Mouse (Mus musculus) intestine, embryonic 16.5 days (tissue): ENCODE data around the gene Sh3bp5. TPM values are rescaled to one million over a fixed set of nuclear protein-coding genes. Genes with fewer than 3 reads are reported as not detected.

Experiments used
- ATAC-seq: fragments of 200-750 bp; cut with Nextera tagmentation; 2 replicates; pipeline ENCODE4 v1.8.0; 2017; ENCODE audit warnings: moderate TSS enrichment, moderate library complexity
- H3K27ac ChIP-seq: fragments of 300-500 bp; sonication (generic); 2 replicates; pipeline ENCODE4 v1.5.1; 2014; ENCODE audit warnings: mild to moderate bottlenecking, low read length
- H3K27me3 ChIP-seq: fragments of 300-500 bp; sonication (generic); replicated peaks from 2 replicates; pipeline ENCODE4 v1.6.1; 2014; ENCODE audit warnings: low read length, control low read depth, mixed read lengths; ENCODE audit not compliant: control insufficient read depth, insufficient read depth
- H3K36me3 ChIP-seq: fragments of 300-500 bp; sonication (generic); 2 replicates; pipeline ENCODE4 v1.6.1; 2014; ENCODE audit warnings: low read length, control low read depth; ENCODE audit not compliant: control insufficient read depth, insufficient read depth
- H3K4me1 ChIP-seq: fragments of 300-500 bp; sonication (generic); 2 replicates; pipeline ENCODE4 v1.6.1; 2014; ENCODE audit warnings: low read length, control low read depth, mixed read lengths; ENCODE audit not compliant: control insufficient read depth, insufficient read depth
- H3K4me2 ChIP-seq: fragments of 300-500 bp; sonication (generic); 2 replicates; pipeline ENCODE4 v1.6.1; 2014; ENCODE audit warnings: low read depth, low read length, control low read depth
- H3K4me3 ChIP-seq: fragments of 300-500 bp; sonication (generic); 2 replicates; pipeline ENCODE4 v1.5.1; 2014; ENCODE audit warnings: mild to moderate bottlenecking, low read length
- H3K9ac ChIP-seq: fragments of 300-500 bp; sonication (generic); 2 replicates; pipeline ENCODE4 v1.6.1; 2014; ENCODE audit warnings: low read depth, low read length
- H3K9me3 ChIP-seq: fragments of 300-500 bp; sonication (generic); 2 replicates; pipeline ENCODE4 v1.6.1; 2016; ENCODE audit warnings: low read length, control low read depth; ENCODE audit not compliant: control insufficient read depth
- WGBS: fragments of 180-500 bp; shearing (Covaris S2); extraction: QIAGEN DNeasy Blood & Tissue Kit; methylation state at CpG from one replicate; pipeline ENCODE4 v1.1.7; 2014; 5-methylcytosine and 5-hydroxymethylcytosine counted together
- polyA plus RNA-seq: library from polyadenylated mRNA; unstranded; fragments of >200 nt; fragmentation: Nextera tagmentation; extraction: Ambion mirVana; gene quantifications from 2 replicates; pipeline ENCODE4 v1.2.1, GENCODE M21; 2015

Gene Sh3bp5
- polyA plus RNA-seq, 1 experiment from 2014 or later, result 17.2 TPM

DNA sequence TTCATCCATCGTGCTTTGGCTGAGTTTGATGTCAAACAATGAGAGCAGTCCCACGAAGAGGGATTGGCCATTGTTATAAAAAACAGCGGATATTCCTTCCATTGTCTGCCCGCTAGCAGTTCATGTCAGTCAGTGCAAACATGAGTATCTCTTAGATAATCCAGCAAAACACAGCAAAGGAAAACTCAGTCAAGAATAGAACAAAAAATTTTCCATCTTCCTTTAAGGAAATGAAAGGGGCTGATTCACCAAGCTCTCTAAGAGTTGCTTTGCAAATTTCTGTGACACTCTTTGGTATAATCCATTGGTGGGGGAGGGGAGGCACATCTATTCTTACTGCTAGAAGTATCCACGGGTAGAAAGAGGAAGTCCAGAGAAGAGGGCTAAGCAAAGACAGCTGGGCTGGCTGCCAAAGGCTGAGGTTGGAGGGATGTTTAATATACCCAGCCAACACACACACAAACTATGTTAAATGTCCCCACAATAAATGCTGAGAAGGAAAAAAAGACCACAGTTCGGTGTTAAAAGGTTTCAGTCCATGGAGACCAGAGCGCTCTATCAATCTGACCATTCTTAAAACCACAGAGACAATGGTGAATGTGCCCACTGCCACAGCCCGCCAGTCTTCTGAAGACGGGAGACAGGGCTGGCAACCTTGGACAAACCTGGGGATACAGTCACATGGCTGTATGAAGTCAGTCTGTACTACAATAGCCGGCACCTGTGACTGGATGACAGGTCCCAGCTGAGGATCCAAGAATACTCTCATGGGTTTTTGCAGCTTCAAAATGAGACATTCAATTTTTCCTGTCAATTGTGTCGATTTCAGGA, 12.7 kb downstream of the Sh3bp5 start:
- 55% methylated on average over 11 of the region's 11 CpGs for WGBS
- peak overlapping the region; percentile 18; the same call in 1 of the 2 replicates for H3K4me2 ChIP-seq
- no peak overlapping the region for H3K9ac ChIP-seq
- H3K36me3 ChIP-seq, result no peaks in the 10 kb centered on the region
- no peaks in the 10 kb centered on the region for H3K27me3 ChIP-seq
- no peak overlapping the region for H3K4me3 ChIP-seq
- peak; percentile 69 for ATAC-seq
- no peaks in the 10 kb centered on the region for H3K9me3 ChIP-seq
- peaks cover 42% of the 10 kb centered on the region for H3K4me1 ChIP-seq
- H3K27ac ChIP-seq, result peak overlapping the region; percentile 69

DNA sequence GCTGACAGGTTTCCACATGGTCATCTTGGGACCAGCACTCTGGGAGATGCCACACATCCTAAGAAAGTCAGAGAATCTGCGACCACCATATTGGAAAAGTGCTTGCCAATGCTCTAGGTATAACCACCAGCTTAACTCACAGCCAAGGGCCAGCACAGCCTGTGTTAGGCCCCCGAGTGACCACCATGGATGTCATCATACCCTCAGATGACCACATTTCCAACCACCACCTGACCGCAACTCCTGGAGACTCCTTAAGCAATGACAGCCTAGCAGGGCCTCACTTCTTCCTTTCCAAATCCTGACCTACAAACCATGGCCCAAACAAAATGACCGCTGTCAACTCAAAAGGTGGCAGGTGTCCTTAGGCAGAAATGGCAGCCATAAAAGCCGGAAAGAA, 13.5 kb downstream of the Sh3bp5 start:
- Histone ChIP-seq H3K4me2 (no peak overlapping the region), H3K4me3 (no peak overlapping the region), H3K36me3 (no peaks in the 10 kb centered on the region), H3K27ac (0 out of 2 replicates have a peak overlapping the region, but pooled peaks have one; percentile 2), H3K27me3 (no peaks in the 10 kb centered on the region), H3K9ac (no peak overlapping the region), H3K9me3 (no peaks in the 10 kb centered on the region), H3K4me1 (peaks cover 36% of the 10 kb centered on the region)
- 90% methylated on average over 5 of the region's 5 CpGs for WGBS
- no peak for ATAC-seq

DNA sequence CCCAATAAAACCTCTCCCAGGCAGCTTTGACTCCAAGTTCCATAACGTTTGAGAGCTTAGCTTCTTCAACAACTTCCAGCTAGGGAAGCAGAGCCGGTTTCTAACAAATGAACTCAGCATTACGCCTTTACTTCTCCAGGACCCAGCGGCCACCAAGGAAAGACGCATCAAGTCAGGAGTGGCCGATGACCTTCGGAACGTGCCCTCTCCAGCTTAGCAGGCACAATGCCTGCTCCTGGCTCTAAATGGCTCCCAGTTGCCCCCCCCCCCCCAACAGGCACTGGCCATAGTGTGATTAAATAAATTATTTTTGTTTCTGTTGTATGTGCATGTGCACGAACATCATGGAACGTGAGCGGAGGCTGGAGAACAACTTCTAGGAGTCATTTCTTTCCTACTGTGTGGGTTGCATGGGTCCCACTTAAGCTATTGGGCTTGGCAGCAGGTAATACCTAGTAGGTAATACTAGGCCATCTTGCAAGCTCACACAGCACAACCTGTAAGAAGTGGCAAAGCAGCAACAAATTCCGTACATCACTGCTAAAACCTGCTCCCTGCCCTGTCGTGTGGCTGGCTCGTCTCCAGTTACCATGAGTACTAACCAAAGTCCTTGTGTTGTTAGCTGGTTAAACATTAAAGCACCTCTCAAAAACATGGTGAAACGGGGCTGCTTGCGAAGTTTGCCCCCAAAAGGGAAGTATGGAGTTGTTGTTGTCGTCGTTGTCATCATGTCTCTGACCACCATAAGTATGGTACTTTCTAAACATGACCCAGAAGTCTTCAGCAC, 14.2 kb downstream of the Sh3bp5 start:
- no peak for ATAC-seq
- no peaks in the 10 kb centered on the region for H3K36me3 ChIP-seq

DNA sequence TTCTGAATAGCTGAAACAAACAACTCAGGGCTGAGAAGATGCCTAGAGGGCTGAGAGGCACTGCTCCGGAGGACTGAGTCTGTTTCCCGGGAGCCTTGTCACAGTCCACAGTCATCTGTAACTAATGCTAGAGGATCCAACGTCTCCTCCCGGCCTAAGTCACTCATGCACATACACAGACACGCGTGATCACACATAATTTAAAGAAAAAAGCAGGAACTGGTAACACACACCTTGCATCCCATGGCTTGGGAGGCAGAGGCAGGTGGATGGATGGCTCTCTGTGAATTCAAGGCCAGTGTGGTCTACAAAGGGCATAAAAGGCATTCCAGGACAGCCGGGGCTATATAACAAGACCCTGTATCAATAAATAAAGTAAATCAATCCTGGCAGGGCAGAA, 14.9 kb downstream of the Sh3bp5 start:
- Histone ChIP-seq H3K4me3 (no peak overlapping the region), H3K4me2 (no peak overlapping the region), H3K9ac (no peak overlapping the region), H3K9me3 (no peaks in the 10 kb centered on the region), H3K36me3 (no peaks in the 10 kb centered on the region), H3K27ac (no peak overlapping the region), H3K4me1 (peaks cover 40% of the 10 kb centered on the region), H3K27me3 (no peaks in the 10 kb centered on the region)
- ATAC-seq, result no peak
- WGBS, result 51% methylated on average over 7 of the region's 7 CpGs

More for the DNA sequence above, 14.2 kb downstream of the Sh3bp5 start:
- H3K4me1 ChIP-seq, result peaks cover 39% of the 10 kb centered on the region
- H3K4me2 ChIP-seq, result 0 out of 2 replicates have a peak overlapping the region, but pooled peaks have one; percentile 2
- no peak overlapping the region for H3K4me3 ChIP-seq
- WGBS, result 64% methylated on average over 18 of the region's 18 CpGs
- no peak overlapping the region for H3K27ac ChIP-seq
- no peaks in the 10 kb centered on the region for H3K9me3 ChIP-seq
- H3K27me3 ChIP-seq, result no peaks in the 10 kb centered on the region
- no peak overlapping the region for H3K9ac ChIP-seq

DNA sequence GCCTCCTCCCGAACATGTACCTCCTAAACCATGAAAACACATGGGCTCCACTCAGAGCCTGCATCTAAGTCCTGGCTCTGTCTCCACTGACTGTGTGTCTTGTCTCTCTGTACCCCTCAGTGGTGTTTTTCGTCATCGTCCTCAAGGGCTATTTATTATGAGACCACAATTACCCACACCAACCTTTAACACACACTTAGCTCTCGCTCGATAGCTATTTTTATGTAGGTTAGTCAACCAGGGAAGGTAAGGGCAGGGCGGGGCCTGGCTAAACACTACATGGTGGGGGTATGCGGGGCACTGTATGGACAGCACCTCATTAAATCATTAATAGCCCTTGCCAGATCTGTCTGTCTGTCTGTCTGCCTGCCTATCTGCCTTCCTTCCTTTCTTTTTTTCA, 15.3 kb downstream of the Sh3bp5 start:
- no peaks in the 10 kb centered on the region for H3K9me3 ChIP-seq
- 65% methylated on average over 7 of the region's 7 CpGs for WGBS

DNA sequence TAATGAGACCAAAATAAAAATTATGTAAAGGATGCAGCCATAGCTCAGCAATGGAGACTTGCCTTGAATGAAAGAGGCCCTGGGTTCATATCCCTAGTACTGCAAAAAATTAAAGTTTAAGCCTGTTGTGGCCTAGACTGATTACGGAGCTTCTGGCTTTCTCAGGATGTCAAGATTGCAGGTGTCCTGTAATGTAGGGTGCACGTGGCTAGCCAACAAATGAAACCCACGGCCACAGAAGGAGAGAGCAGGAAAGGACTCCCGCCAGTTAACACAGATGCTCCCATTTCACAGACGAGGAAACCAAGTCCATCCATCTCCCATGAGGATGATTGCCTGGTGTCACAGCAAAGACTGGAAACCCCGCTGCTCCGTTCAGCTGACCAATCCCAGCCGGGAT, 15.7 kb downstream of the Sh3bp5 start:
- no peak for ATAC-seq
- no peaks in the 10 kb centered on the region for H3K9me3 ChIP-seq
- no peak overlapping the region for H3K9ac ChIP-seq
- peaks cover 45% of the 10 kb centered on the region for H3K4me1 ChIP-seq
- H3K27ac ChIP-seq, result no peak overlapping the region
- H3K36me3 ChIP-seq, result no peaks in the 10 kb centered on the region
- H3K27me3 ChIP-seq, result no peaks in the 10 kb centered on the region
- no peak overlapping the region for H3K4me2 ChIP-seq
- 86% methylated on average over 8 of the region's 8 CpGs for WGBS
- no peak overlapping the region for H3K4me3 ChIP-seq

More for the DNA sequence above, 15.3 kb downstream of the Sh3bp5 start:
- no peak for ATAC-seq
- no peak overlapping the region for H3K4me3 ChIP-seq
- H3K27ac ChIP-seq, result no peak overlapping the region
- no peak overlapping the region for H3K4me2 ChIP-seq
- no peaks in the 10 kb centered on the region for H3K27me3 ChIP-seq
- no peaks in the 10 kb centered on the region for H3K36me3 ChIP-seq
- peaks cover 41% of the 10 kb centered on the region for H3K4me1 ChIP-seq
- H3K9ac ChIP-seq, result no peak overlapping the region

DNA sequence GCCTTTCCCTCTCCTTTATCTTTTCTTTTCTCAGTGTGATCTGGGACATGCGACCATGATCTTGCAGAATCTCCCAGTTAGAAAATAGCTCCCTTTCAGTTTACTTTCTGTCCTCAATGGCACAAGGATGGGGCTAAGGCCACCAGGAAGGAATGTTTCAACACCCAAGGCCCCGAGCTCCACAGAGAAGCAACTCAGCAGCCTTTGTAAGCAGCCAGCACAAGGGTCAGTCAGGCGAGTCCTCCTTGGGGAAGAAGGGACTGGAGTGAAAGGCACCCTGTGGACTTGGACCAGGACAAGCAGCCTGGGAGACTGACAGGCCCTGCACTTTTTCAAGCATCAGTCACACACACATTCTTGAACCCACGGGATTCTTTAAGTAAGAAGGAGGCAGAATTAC, 16.6 kb downstream of the Sh3bp5 start:
- ATAC-seq, result no peak; the same call in 1 of the 2 replicates
- H3K27ac ChIP-seq, result no peak overlapping the region
- peaks cover 53% of the 10 kb centered on the region for H3K4me1 ChIP-seq

DNA sequence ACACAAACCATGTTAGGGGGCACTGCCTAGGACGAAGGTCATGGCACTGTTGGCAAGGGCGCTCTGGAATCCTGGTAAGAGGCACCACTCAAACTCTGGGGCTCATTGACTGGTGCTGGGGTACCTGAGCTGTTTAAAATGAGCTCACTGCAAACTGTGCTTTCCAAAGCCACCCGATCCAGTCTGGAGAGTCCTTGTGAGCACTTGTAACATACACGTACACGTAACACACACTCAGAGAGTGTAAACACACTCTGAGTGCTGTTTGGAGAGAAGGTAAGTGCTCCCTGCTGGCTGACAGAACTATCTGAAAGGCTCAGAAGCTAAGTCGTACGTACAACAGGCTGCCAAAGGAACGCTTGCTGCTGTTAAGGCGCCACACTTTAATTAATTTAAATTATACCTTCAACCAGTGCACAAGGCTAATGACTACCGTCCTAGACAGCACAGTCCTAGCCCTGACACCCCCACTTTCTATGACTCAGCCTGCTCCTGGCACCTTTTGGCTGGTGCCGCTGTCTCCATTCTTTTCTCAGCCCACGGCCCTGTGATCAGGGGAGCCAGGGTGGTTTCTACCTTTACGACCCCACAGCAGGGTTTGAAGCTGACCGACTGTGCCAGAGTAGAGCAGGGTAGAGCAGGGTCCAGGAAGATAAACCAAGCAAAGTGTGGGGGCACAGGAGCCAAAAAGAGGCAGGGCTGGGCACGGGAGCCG, 18.9 kb downstream of the Sh3bp5 start:
- H3K4me1 ChIP-seq, result peaks cover 42% of the 10 kb centered on the region
- no peaks in the 10 kb centered on the region for H3K27me3 ChIP-seq
- no peak overlapping the region for H3K9ac ChIP-seq
- no peak overlapping the region for H3K27ac ChIP-seq
- no peak overlapping the region for H3K4me2 ChIP-seq
- ATAC-seq, result no peak
- H3K4me3 ChIP-seq, result no peak overlapping the region
- H3K9me3 ChIP-seq, result no peaks in the 10 kb centered on the region
- 69% methylated on average over 16 of the region's 16 CpGs for WGBS
- H3K36me3 ChIP-seq, result no peaks in the 10 kb centered on the region

More for the DNA sequence above, 16.6 kb downstream of the Sh3bp5 start:
- no peaks in the 10 kb centered on the region for H3K9me3 ChIP-seq
- no peak overlapping the region for H3K9ac ChIP-seq
- H3K4me3 ChIP-seq, result no peak overlapping the region
- 37% methylated on average over 4 of the region's 4 CpGs for WGBS
- no peaks in the 10 kb centered on the region for H3K36me3 ChIP-seq
- H3K27me3 ChIP-seq, result no peaks in the 10 kb centered on the region
- no peak overlapping the region for H3K4me2 ChIP-seq

DNA sequence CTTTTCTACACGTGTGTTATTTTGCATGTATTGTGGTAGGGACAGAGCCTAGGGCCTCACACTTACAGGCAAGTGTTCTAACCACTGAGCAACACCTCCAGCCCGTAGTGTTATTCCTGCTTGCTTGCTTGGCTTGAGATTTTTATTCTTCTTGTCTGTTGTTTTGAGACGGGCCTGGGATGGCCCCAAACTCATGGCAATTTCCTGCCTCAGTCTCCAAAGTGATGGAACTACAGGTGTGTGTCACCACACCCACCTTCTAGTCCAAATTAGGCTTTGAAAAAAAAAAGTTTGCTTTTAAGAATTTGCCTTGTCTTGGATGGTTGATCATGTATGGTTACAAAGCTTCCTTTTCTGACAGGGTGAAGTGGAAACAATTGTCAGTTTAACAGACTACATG, 19.5 kb downstream of the Sh3bp5 start:
- Histone ChIP-seq H3K4me3 (no peak overlapping the region), H3K27ac (no peak overlapping the region), H3K4me2 (no peak overlapping the region), H3K9me3 (no peaks in the 10 kb centered on the region), H3K27me3 (no peaks in the 10 kb centered on the region), H3K4me1 (peaks cover 37% of the 10 kb centered on the region), H3K9ac (no peak overlapping the region), H3K36me3 (no peaks in the 10 kb centered on the region)
- WGBS, result 74% methylated on average over 3 of the region's 3 CpGs
- no peak for ATAC-seq
